Mouse (Mus musculus) right cerebral cortex, postnatal 14 days (tissue): Measurements from ENCODE around the gene Gm20696.
A peak's percentile ranks its signal among the peaks of the same experiment; 100 is the strongest.

Experiments
- DNase-seq: peaks from one replicate; pipeline ENCODE4 v3.0.0; 2022

Gm20696 gene

DNA sequence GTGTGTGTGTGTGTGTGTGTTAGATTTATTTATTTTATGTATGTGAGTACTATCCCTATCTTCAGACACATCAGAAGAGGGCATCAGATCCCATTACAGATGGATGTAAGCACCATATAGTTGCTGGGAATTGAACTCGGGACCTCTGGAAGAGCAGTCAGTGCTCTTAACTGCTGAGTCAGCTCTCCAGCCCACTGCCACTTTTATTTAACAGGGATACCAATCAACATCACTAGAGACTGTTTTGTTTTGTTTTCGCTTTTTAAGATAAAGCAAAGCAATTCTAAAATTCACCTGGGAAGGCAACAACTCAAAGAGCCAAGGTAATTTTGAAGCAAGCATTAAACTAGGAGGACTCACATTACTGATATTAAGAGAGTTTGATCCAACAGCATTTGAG, 120.2 kb downstream of the Gm20696 start:
- no peak for DNase-seq

DNA sequence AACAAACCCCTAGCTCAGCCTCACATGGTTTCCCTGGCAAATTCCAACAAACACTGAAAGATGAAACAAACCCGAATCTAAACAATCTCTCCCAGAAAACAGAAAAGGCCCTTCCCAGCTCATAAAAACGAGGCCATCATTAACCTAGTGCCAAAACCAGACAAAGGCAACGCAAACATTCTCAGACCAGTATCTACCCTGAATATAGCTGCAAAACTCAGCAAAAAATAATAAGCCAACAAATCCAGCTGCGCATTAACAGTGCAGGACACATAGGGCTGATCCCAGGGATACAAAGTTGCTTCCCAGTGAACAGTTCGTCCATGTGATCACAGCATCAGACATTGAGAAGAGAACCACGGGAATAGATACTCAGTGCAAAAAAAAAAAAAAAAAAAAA, 121.2 kb downstream of the Gm20696 start:
- DNase-seq = no peak

DNA sequence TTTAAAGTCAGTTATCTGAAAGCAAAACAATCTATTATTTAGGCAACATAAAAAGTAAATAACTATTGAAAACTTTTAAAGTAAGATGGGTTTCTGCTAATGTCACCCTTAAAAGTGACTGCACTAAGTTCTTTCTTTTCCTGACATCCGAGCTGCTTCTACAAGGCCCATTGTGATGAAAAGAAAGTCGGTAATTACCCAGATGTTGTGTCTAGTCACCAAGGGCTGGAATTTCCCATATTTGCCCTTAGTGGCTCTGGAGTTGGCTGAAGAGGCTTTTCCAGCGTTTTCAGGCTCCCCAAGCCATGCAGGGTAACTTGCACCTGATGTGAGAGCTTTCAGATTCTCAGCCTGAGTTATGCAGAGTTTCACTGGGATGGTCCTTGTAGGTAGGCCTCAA, 125.5 kb downstream of the Gm20696 start:
- no peak for DNase-seq

DNA sequence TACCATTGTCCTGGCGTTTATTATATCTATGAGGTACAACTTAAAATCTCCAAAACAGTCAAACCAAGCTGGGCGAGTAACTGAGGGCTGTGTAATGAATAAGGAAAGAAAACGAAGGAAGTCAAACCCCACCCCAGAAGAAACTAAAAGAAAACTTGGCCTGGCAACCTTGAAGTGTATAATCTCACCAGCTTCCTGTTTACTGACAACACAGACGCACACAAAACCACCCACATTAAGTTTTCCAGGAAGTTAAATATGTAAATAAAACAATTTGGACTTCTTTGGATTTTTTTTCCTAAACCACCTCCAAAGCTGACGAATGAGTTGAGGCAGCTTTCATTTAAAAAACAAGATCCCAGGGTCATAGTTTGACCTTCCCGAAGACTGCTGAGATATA, 125.9 kb downstream of the Gm20696 start:
- no peak for DNase-seq

DNA sequence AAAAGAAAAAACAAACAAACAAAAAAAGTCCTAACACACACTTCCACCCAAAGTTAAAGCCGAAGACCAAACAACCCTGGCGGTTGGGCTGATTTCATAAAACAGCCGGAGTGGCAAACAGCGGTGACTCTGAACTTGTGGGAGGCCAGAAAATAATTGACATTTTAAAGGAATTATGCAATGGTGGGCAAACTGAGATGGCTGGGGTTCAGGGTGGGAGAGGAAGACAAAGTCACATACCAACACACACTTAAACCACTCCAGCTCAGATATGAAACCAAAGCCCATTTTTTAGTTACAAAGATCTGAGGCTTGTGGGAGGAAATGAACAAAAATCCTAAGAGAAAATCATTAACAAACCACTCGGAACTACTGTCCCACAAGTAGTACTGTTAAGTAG, 126.5 kb downstream of the Gm20696 start:
- DNase-seq = no peak

DNA sequence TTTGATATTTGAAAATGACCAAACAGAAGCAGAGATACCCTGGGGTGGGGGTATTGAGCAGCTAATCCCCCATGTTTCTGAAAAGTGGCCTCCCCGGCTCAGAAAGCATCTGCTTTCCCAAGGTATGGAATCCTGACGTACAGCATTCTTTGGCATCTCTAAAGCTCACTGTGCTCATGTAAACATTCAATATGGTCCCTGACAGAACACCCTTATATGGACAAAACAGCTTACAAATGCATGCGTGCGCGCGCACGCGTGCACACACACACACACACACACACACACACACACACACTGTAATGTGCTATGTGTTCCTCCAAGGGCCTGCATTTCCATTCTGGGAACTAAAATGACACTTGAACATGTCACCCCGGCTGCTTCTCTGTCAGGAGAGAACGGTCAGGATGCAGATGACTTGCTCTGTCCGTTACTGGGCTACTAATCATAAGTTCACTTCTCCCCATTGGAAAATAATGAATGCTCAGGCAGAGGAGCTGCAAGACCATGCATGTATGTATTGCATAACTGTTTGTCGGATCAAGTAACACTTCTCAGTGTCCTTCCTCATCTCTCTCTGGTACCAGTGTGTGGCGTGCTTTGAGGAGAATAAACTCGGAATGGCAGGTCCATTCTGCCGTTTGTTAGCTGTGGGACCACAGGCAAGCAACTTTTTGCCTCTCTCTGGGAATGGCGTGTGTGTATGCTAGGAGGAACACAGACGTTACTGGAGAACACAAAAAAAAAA, 128.2 kb downstream of the Gm20696 start:
- no peak for DNase-seq

DNA sequence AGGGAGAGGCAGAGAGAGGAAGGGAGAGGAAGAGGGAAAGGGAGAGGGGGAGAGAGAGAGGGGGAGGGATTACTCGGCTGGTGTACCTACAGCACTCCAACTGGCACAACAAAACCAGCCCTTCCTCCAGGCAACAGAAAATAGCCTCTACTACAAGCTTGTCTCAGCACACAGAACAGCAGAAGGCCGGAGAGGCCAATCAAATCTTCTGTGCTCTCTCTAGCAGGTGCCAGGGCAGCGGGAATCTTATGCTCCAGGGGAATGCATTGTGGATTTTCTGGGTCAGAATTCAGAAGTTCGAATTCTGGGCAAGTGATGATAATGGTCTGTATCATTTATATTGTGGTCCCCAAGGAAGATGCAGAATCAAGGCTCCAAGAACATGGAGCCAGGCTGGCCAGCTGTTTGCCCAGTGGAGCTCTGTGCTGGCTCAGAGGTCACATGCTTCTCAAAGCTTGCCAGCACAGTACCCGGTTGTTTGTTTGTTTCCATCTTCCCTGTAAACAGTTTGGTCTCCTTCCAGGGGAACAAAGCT, 132.3 kb downstream of the Gm20696 start:
- DNase-seq = no peak

DNA sequence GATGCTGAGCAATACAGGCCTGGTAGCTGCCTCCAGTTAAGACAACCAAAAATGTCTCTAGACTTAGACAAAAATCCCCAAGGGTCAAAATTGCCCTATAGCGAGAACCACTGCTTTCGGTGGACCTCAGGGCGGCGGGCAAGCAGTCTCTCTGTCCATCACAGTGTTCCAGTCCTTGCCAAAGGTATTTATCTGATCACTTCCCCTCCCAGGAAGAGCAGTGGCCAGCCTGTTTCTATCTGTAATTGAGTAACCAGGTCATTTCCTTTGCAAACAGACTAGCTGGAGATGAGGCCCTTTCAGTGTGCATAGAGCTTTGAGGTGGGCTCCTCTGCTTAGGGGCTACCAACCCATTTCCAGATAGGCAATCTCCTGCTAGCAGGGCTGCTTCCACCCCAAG, 134.1 kb downstream of the Gm20696 start:
- no peak for DNase-seq

DNA sequence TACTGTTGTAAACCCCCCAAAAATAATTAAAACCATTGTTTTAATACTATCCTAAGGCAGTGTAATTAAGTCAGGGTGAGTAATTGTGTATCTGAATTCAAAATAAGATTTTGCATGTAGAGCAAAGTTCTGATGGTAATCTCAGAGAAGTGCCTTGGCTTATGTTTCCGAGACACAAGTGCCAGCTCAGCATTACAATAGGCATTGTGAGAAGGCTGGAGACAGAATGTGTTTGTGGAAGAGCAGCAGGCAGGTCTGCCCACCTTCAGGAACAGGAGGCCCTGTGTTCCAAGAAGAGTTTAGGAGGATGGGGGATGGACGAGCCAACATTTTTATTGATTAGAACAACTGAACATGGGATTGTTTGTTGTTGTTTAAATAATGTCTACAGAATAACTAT, 137.6 kb downstream of the Gm20696 start:
- no peak for DNase-seq

DNA sequence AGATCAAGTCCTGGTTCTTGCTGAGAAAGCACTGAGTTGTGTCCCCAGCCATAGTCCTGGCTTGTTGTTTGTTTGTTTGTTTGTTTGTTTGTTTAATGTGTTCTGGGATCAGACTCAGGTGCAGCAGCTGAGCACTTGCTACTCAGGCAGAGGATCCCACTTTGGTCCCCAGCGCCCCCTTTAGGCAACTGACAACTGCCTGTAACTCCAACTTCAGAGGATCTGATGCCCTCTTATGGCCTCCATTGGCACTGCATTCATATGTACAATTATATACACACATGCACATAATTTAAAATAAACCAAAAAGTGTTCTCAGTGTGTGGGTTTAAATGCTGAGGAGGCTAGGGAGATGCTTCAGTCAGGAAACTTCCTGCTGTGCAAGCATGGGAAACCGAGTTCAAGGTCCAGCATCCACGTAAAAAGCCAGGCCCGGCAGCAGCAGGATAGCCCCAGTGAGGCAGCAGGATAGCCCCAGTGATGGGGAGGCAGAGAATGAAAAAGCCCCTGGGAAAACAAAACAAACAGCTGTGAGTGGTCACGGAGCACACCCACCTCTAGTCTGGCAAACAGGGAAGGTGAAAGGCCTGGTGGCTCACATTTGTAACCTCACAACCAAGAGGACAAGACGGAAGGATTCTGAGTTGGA, 139.0 kb downstream of the Gm20696 start:
- no peak for DNase-seq

DNA sequence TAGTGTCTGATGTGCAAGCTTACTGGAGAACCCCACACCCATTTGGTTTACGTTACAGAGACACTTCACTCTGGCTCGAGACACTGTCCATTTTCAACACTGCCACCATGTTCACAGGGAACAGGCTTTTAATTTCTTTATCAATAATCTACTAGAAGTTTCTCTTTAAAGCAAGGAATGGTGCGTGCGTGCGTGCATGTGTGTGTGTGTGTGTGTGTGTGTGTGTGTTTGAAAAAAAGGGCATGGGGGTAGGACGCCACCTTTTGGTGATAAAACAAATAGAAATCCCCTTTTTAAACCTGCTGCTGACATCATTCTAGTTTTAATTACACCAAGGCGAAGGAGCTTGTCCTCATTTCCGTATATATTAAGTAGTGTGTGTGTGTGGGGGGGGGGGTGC, 141.2 kb downstream of the Gm20696 start:
- peak; percentile 44 for DNase-seq

DNA sequence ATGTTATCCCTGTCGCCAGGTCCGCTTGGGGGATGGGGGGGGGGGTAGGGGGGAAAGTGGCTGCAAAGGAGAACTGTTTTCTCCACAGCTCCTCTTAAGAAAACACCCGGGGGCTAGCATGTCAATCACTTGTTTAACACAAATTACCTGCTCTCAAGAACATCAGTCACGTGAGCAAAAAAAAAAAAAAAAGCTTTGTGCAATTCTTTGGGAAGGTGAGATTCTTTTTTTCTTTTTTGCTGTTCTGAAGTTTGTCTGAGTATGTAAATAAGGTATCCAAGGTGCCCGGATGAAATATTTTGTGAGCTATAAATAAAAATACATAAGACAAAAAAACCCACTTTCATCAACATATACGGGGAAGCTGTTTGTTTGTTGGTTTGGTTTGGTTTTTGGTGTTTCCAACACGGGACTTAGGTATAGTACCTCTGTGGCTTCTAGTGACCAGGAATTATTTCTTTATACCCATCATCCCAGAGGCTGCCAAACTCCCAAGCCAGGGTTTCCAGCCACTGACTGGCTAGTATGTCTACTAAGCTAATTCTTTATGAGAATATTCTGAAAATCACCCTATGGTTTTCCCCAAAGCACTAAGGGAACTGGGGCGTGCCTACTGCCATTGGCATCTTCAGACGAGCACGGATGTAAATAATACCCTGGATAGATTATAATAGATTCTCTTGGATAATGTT, 142.8 kb downstream of the Gm20696 start:
- DNase-seq = no peak

DNA sequence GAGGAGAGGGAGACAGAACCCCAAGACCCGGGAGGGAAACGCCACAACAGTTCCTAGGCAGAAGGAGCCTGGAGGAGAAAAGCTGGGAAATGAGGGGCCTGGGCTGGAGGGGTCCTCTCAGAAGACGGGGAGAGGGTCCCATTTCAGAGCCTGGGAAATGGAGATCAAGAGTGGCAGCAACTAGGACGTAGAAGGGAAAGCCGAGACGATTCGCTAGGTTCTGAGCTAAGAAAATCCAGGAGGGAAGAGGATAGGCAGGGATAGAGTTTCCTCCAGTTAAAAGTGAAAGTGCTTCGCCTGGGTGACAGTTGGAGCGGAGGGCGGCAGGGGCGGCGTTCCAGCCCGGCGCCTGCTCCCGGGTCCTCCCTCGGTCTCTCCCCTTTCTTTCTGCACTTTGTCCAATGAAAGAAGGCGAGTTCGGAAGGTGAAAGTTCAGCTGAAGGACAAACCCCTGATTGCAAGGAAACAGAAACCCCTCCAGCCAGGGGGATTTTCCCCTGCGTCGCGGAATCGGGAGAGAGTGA, 143.4 kb downstream of the Gm20696 start:
- peak; percentile 58 for DNase-seq

DNA sequence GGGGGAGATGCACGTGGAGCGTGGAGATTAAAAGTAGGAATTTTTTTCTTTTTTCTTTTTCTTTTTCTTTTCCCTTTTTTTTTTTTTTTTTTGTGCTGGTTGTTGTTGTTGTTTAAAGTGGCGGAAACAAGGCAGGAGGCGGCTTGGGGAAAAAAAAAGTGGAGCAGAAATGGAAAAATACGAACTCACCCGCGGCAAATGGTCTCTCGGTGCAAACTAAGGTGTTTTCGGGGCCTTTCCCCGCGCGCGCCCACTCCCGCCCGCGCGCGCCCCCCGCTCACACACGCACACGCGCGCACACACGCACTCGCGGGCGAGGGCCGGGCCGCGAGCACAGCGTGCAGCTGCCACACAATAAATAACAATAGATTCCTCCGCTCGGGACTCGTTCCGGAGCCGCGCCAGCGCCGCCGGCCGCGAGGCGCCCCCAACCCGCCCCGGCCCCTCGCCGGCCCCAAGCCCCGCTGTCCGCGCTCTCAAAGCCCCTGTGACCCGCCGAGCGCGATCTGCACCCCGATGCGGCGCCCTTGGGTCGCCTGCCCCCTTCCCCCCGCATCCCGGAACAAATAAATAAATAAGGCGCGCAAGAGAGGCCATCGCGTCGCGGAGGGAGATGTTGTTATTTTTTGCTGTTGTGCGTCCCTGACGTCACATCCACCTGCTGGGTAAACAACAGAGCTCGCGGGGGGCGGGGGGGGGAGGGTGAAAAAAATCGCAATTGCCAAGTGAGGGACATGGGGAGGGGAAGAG, 144.1 kb downstream of the Gm20696 start, which contains the start of gene Foxp1:
Foxp1 (minus strand) TSS at position 363 of the 750 bp plus-strand sequence.
- peak; percentile 58 for DNase-seq

DNA sequence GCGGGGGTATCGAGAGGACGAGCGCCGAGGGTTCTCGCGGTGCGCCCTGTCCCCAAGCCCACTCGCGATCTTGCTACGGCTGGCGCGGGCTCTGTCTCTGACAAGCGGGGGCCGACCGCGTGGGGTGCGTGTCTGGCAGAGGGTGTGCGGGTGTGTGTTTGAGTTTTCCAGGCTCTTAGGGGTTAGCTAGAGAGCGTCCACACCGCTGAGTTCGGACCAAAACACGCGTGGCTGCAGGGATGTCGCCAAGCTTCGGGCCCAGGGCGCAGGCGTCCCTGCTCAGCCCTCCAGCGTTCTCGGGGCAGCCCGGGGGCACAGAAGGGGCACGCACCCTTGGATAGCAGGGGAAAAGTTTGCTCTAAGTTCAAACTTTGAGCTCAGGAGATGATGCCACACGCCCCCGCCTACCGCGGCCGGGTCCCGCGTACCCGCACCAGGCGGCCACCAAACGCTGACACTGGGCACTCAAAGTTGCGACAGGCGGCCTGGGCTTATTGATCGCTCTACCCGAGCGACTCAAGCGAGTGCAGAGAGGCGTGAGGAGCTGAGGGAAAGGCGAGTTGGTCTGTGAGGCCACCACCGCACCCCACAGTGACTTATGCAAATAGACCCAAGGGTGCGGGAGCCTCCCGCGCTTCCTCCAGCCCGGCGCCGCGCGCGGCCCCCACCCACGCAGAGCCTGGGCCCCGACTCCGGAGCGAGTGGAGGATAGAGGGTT, 144.8 kb downstream of the Gm20696 start:
- DNase-seq = peak; percentile 44

DNA sequence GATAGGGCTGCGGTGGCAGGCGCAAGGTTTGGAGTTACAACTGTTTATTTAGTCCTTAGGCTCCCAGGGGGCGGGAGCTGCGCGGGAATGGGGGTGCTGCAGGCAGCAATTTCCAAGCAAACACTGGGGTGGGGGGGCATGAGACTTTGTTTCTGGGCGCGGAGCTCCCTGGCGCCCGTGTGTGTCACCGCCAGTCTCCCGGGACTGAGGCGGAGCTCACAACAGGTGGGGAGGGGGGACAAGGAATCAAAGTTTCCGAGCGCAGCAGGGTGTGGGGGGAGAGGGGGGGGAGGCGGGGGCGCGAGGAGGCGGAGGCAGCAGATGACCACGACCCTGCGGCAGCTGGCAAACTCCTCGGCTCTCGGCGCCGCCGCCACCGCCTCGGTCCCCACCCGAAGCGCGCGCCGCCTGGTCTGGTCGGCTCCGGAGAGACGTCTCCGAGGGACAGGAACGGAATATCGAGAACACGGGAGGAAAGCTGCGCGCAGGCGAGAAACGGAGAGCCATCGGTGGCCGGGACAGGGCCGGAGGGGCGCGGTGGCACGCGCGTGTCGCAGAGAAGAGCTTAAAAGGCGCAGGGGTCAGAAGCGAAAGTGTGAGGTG, 145.5 kb downstream of the Gm20696 start:
- peak; percentile 57 for DNase-seq

DNA sequence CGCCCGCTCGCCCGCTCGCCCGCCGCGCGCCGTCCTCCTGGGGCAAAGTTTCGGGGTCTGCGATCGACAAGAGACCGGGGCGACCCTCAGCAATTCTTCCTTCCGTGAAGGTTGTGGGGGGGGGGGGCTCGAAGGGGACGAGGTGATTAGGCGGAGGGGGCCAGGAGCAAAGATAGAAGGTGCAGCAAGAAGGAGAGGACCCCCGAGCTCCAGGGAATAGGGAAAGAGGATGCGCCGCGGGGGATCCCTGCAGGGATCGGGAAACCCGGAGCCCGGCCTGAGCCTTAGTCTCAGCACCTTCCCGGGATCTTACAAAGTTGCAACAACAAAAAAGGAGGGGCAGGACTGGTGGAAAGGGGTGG, 145.9 kb downstream of the Gm20696 start:
- no peak for DNase-seq

DNA sequence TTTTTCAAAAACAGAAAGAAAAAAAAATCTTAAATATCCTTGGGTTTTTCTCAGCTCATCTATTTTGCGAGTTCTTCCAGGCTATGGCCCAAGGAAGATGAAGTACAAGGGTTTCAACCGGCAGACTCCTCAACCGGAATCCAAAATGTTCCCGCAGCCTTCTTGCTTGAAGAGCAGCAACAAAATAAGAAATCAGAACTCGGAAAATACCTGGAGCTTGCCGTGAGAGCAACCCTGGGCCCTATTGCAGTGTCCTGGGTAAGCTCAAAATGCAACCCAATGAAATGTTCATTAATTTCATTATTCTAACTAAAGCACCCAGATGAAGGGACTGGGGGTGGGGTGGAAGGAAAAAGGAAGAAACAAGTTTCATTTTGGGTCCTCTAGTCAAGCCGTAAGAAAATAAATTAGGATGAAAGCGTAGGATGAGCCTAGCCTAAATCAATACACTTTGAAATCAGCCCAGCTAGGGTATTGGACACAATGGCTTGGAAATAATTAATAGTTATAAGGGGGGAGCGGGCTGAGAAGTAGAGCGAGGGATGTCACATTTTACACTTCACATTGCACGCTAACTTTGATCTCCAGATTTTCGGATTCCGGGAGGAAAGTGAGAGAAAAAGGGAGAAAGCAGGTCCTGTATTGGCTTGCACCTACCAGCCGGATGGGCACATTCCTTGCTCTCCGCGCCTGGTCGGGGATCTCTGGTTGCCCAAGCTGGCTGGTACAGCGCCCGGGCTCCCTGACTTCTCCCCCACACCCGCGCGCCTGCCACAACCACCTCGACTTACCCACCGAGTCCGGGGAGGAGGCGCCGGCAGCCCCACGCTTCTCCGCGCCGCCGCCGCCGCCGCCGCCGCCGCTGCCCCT, 146.6 kb downstream of the Gm20696 start:
- peak; percentile 41 for DNase-seq

DNA sequence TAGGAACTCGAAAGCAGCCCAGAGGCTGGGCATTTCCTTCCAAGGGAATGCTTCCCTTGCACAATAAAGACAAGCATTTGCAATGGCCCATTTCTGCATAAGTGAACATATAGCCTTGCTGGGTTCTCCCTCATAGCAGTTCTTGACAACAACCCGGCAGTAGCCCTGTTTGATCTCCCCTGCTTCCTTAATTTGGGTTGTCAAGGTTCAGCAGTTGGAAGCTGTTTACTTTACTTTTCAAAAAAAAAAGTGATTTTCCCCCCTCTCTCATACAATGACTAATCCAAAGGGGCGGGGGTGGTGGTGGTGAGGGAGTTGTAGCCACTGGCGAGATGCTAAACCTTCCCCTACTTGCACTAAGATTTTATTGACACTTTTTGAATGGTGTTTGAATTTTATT, 147.5 kb downstream of the Gm20696 start:
- no peak for DNase-seq

DNA sequence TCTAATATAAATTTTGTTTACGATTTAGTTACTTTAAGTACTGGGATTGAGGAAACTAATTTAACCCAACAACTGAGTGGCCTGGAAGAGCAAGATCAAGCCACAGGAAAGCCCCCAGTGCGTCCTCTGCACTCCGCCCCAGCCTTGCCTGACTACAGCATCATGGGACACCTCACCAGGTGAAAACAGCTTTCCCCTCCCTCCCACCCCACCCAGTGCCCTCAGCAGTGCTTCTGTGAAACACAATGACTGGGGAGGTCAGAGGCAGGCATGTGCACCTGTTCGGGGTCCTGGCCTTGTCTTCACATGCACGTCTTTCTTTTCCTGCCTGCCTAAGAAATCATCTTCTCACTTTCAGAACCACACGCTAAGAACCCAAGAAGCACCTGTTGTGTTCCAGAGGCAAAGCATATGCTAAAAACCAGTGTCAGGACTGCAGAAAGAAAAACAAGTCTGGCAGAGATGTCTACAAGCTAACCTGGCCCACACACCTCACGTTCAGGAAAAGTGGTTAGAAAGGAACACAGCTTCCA, 150.9 kb downstream of the Gm20696 start:
- DNase-seq = no peak
